Mouse (Mus musculus) liver, embryonic 16.5 days (tissue): ENCODE data around the gene Myh9. TPM values are rescaled to one million over a fixed set of nuclear protein-coding genes. Genes with fewer than 3 reads are reported as not detected.
"Not testable (repeated sequence)": the region's sequence is repeated elsewhere in the genome, so short reads cannot be mapped to it uniquely, and the experiment has no call there.

ENCODE experiments used
- ATAC-seq: fragments of 200-750 bp; cut with Nextera tagmentation; 2 replicates; pipeline ENCODE4 v1.8.0; 2017; ENCODE audit warnings: low read depth, mild to moderate bottlenecking, moderate number of reproducible peaks, moderate library complexity
- H3K27ac ChIP-seq: fragments of 300-500 bp; sonication (generic); 2 replicates; pipeline ENCODE4 v1.5.1; 2014; ENCODE audit warnings: mild to moderate bottlenecking, low read length
- H3K27me3 ChIP-seq: fragments of 300-500 bp; sonication (generic); 2 replicates; pipeline ENCODE4 v1.6.1; 2014; ENCODE audit warnings: low read depth, low read length, mixed read lengths; ENCODE audit not compliant: control insufficient read depth, insufficient read depth
- H3K36me3 ChIP-seq: fragments of 300-500 bp; sonication (generic); 2 replicates; pipeline ENCODE4 v1.6.1; 2014; ENCODE audit warnings: mild to moderate bottlenecking; ENCODE audit not compliant: control insufficient read depth, insufficient read depth
- H3K4me1 ChIP-seq: fragments of 300-500 bp; sonication (generic); 2 replicates; pipeline ENCODE4 v1.6.1; 2014; ENCODE audit warnings: low read depth, low read length, mixed read lengths; ENCODE audit not compliant: control insufficient read depth
- H3K4me2 ChIP-seq: fragments of 300-500 bp; sonication (generic); 2 replicates; pipeline ENCODE4 v1.6.1; 2014; ENCODE audit warnings: low read depth, low read length, mixed read lengths
- H3K4me3 ChIP-seq: fragments of 300-500 bp; sonication (generic); 2 replicates; pipeline ENCODE4 v1.5.1; 2014; ENCODE audit warnings: low read depth, mild to moderate bottlenecking, low read length
- H3K9ac ChIP-seq: fragments of 300-500 bp; sonication (generic); 2 replicates; pipeline ENCODE4 v1.6.1; 2014; ENCODE audit warnings: low read depth, low read length
- H3K9me3 ChIP-seq: fragments of 300-500 bp; sonication (generic); replicated peaks from 2 replicates; pipeline ENCODE4 v1.6.1; 2016; ENCODE audit warnings: low read length; ENCODE audit not compliant: control insufficient read depth
- WGBS: fragments of 180-500 bp; shearing (Covaris S2); extraction: QIAGEN DNeasy Blood & Tissue Kit; methylation state at CpG from one replicate; pipeline ENCODE4 v1.1.7; 2014; ENCODE audit not compliant: insufficient replicate concordance; 5-methylcytosine and 5-hydroxymethylcytosine counted together
- polyA plus RNA-seq: library from polyadenylated mRNA; unstranded; fragments of >200 nt; fragmentation: Nextera tagmentation; extraction: Ambion mirVana; gene quantifications from 2 replicates; pipeline ENCODE4 v1.2.1, GENCODE M21; 2015

Myh9 gene
- polyA plus RNA-seq, 1 experiment from 2014 or later, result 21.9 TPM

DNA sequence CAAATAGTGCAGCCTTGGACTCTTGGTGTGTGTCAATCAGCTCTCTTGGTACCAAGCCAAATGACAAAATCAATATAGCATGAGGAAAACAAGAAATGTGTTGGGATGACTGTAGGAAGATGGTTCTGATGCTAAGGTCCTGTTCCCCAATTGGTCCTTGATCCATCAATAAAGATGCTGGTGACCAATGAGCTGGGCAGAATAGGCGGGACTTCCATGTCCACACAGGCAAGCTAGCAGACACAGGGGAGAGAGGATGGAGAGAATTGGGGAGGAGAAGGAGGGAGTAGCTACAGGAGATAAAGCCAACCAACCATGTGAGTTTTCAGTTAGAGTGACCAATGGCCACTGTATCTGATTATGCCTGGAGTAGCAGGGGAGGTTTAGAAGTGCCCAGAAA is 95.6 kb downstream of the Myh9 start:
- H3K4me2 ChIP-seq, result no peak overlapping the region
- H3K4me3 ChIP-seq, result no peak overlapping the region
- H3K27ac ChIP-seq, result no peak overlapping the region
- H3K4me1 ChIP-seq, result peaks cover 3% of the 10 kb centered on the region; the same call in 1 of the 2 replicates
- WGBS, result 78% methylated on average over 1 of the region's 1 CpGs
- no peak overlapping the region for H3K9ac ChIP-seq
- 0 out of 2 replicates have a peak, but pooled peaks cover 2% of the 10 kb centered on the region for H3K9me3 ChIP-seq
- no peak for ATAC-seq
- H3K36me3 ChIP-seq, result peaks cover 55% of the 10 kb centered on the region
- no peaks in the 10 kb centered on the region for H3K27me3 ChIP-seq

DNA sequence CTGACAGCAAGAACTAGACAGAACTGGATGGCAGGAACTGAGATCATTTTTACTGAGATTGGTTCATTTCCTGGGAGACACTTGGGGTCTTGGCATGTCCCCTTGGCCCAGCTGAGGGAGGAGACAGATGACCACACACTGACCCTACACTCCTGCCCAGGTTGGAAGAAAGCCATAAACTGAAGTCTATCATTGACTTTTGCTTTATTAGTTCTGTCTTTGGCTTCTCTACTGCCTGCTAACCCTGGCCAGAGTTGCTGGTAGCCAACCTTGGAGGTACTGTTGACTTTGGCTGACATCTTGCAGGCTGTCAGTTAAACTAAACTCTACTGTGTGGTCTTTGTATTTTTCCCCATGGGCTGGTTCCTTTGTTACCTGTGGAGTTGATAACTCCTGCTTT is 96.9 kb downstream of the Myh9 start:
- Histone ChIP-seq H3K27ac (no peak overlapping the region), H3K4me1 (peaks cover 2% of the 10 kb centered on the region; the same call in 1 of the 2 replicates), H3K4me3 (no peak overlapping the region), H3K9me3 (0 out of 2 replicates have a peak, but pooled peaks cover 2% of the 10 kb centered on the region), H3K36me3 (peaks cover 44% of the 10 kb centered on the region), H3K9ac (no peak overlapping the region), H3K27me3 (no peaks in the 10 kb centered on the region), H3K4me2 (no peak overlapping the region)
- ATAC-seq, result no peak

DNA sequence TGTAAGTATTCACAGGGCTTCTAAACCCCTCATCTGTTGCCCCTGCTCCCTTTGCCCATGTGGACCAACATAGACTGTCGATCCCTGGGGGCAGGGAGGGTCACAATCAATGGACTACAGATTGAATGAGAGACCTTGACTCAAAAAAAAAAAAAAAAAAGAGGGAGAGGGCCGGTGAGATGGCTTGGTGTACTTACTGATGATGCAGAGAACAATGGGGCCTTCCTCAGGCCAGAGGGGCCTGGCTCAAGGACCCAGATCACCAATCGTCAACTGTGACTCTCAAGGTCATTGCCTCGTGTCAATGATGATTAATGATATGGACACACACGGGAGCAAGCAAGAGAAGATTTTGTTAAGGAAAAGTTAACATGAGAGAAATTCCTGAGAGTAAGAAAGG is 97.3 kb downstream of the Myh9 start:
- Histone ChIP-seq H3K9me3 (0 out of 2 replicates have a peak, but pooled peaks cover 2% of the 10 kb centered on the region), H3K27me3 (no peaks in the 10 kb centered on the region), H3K27ac (no peak overlapping the region), H3K4me2 (no peak overlapping the region), H3K36me3 (peaks cover 40% of the 10 kb centered on the region), H3K9ac (no peak overlapping the region), H3K4me1 (peaks cover 2% of the 10 kb centered on the region; the same call in 1 of the 2 replicates), H3K4me3 (no peak overlapping the region)
- WGBS, result 38% methylated on average over 5 of the region's 5 CpGs
- no peak for ATAC-seq

DNA sequence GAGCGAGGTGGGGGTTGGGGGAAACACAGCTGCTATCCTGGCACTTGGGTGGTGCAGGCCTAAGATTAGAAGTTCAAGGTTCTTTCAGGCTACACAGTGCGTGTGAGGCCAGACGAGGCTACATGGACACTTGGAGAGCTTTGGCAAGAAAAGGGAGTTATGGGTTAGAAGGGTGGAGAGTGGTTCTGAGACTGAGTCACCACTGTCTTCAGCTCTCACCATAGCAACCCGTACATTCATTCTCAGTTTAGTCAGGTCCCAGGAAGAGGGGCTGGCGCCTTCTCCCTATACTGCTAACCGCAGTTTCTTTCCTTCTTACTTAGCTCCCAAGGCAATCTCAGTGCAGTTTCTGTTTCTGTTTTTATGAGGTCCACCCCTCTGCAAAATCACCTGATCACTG is 100.4 kb downstream of the Myh9 start:
- not testable (repeated sequence) for H3K9ac ChIP-seq, H3K27me3 ChIP-seq, H3K4me3 ChIP-seq, ATAC-seq, H3K4me2 ChIP-seq, H3K27ac ChIP-seq, H3K4me1 ChIP-seq, H3K9me3 ChIP-seq
- 72% methylated on average over 6 of the region's 6 CpGs for WGBS
- peaks cover 12% of the 10 kb centered on the region for H3K36me3 ChIP-seq

DNA sequence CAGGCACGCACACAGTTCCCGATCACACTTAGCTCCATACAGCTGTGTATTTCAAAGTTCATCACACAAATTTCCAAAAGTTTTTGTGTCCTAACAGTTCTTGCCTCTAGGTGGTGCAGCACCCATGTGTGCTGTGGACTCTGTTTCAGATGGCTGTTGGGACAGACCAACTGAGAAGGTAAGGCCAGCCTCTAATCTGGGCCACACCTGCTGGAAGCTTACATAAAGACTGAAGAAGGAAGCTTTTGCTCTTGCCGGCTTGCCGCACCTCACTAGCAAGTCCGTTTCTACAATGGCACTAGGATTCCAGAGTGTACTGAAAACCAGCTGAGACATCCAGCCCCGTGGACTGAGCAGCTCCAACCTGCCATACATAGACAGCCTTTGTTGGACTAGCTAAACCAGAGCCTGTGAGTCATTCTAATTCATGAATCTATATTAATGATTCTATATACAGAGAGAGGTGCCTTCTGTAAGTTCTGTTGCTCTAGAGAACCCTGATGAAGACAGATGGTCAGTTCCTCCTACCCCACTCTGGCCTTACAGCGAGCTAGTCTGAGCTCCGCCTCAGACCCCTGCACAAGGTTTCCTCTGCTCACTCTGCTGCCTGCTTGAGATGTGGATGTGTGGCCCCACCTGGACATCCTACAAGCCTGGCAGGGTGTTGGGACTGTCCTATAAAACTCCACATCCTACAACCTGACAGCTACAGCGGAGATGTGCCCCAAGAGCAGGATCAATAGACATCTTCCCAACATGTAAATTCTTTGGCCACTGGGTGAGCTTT is 101.3 kb downstream of the Myh9 start:
- Histone ChIP-seq H3K27ac (no peak overlapping the region), H3K4me2 (no peak overlapping the region), H3K27me3 (no peaks in the 10 kb centered on the region), H3K9me3 (no peaks in the 10 kb centered on the region), H3K36me3 (peaks cover 7% of the 10 kb centered on the region), H3K4me1 (no peaks in the 10 kb centered on the region), H3K9ac (no peak overlapping the region), H3K4me3 (no peak overlapping the region)
- ATAC-seq, result no peak
- WGBS, result 65% methylated on average over 9 of the region's 9 CpGs

DNA sequence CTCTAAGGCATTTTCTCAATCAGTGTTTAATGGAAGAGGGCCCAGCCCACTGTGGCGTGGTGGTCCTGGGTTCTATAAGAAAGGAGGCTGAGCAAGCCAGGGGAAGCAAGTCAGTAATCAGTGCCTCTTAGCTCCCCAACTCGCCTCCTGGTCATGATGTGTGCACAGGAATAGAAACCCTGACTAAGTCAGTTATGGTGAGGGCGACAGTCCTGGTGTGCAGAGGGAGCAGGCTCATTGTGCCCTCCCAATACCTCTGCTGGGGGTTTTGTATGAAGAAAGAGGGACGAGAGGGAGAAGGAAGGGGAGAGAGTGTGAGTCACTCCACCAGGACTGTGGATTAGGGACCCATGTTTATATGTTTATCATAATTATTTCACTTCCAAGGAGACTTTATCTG is 108.1 kb downstream of the Myh9 start:
- H3K9me3 ChIP-seq, H3K36me3 ChIP-seq, H3K27me3 ChIP-seq, H3K27ac ChIP-seq, H3K4me3 ChIP-seq, H3K4me1 ChIP-seq, H3K4me2 ChIP-seq, H3K9ac ChIP-seq, ATAC-seq: not testable (repeated sequence)
- 41% methylated on average over 4 of the region's 4 CpGs for WGBS

DNA sequence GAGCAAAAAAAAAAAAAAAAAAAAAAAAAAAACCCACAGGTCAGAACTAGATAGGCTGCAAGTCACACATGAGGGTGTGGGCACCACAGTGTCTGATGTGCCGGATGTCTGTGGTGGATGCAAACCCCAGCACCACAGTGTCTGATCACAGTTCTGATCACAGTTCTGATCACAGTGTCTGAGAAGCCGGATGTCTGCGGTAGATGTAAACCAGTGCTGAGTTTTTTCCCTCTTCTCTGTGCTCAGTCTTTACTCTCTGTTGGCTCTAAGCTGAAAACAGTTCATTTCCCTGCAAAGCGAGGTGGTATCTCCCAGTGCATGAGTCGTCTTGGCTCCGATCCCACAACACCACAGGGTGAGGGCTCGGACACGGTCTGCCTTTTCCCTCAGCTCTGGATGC is 108.6 kb downstream of the Myh9 start:
- not testable (repeated sequence) for H3K36me3 ChIP-seq, ATAC-seq, H3K4me2 ChIP-seq, H3K27me3 ChIP-seq, H3K4me3 ChIP-seq, H3K9me3 ChIP-seq, H3K9ac ChIP-seq, H3K4me1 ChIP-seq, H3K27ac ChIP-seq
- WGBS, result 51% methylated on average over 8 of the region's 8 CpGs

DNA sequence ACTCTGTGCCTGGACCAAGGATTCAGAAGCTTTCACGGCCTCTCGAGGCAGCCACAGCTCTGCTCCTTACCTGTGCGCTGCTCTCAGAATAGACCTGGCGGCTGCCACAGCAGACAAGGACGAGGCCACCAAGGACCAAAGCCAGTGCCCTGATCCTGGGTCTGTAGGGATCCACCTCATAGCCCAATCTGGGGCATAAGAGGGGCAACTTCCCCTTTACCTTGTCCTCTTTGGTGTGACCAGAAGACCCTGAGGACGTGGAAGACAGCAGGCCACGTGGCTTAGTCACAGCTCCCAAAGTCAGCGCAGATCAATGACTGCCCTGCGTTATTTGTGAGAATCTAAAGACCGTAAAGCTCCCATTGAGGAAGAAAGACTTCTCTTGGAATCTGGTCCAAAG is 109.1 kb downstream of the Myh9 start:
- H3K27ac ChIP-seq, H3K4me3 ChIP-seq, ATAC-seq, H3K9me3 ChIP-seq, H3K9ac ChIP-seq, H3K4me2 ChIP-seq, H3K36me3 ChIP-seq, H3K4me1 ChIP-seq, H3K27me3 ChIP-seq: not testable (repeated sequence)
- 59% methylated on average over 10 of the region's 10 CpGs for WGBS

DNA sequence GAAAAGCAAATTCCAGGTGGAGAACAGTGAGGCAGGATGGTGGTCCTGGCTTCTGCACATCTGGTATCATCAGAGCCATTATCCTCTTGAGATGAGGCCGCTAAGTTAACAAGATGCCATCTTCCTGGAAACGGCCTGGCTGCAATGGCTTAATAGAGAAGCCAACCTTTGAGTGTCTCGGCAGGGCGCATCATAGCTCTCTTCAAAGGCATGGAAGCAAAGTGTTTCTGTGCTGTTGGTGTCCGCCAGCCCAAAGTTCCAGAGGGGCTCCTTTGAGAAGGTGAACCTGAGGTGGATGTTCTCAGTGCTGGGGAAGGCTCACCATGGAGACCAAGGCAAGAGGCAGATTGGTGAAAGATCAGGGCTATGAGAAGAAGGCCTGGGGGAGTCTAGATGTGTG is 110.4 kb downstream of the Myh9 start:
- Histone ChIP-seq H3K27ac (no peak overlapping the region), H3K4me2 (no peak overlapping the region), H3K4me1 (no peaks in the 10 kb centered on the region), H3K36me3 (no peaks in the 10 kb centered on the region), H3K9me3 (no peaks in the 10 kb centered on the region), H3K9ac (no peak overlapping the region), H3K27me3 (no peaks in the 10 kb centered on the region), H3K4me3 (no peak overlapping the region)
- WGBS, result 65% methylated on average over 5 of the region's 5 CpGs
- no peak for ATAC-seq
